Mouse (Mus musculus) embryonic stem cell, embryonic (primary cell): ENCODE measurements around the gene Foxr1.

ENCODE experiments used
- CTCF ChIA-PET, 4 experiments: fragments of 300-600 bp in 2 of 4; fragments of 350-600 bp in 2 of 4; sonication (Branson Sonifier 250); formaldehyde crosslinking; loops; one replicate each; lab custom pipeline; 2022; ENCODE audit warnings: inconsistent platforms in 2 of 4; lab: Charles Lee
- POLR2A ChIA-PET, 4 experiments: fragments of 300-600 bp in 2 of 4; fragments of 350-600 bp in 2 of 4; sonication (Branson Sonifier 250); formaldehyde crosslinking; loops; one replicate each; lab custom pipeline; 2022; ENCODE audit warnings: antibody characterized with exemption in 4 of 4, inconsistent platforms in 1 of 4; lab: Charles Lee

The Foxr1 gene

DNA sequence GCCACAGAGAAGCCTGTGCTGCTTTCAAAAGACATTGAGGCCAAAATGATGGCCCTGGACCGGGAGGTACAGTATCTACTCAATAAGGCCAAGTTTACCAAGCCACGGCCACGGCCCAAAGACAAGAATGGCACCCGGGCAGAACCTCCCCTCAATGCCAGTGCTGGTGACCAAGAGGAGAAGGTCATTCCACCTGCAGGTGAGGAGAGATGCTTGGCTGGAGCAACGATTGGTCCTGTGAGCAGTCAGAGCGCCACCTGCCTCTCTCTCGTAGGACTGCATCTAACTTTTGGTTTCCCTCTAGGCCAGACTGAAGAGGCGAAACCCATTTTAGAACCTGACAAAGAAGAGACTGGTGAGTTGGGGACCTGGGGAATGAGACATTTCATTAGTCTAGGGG lies 51.7 kb downstream of the Foxr1 start:
- ChIA-PET CTCF (interaction anchor here in 3 of 4 experiments (0.6 to 2.2 kb wide), 9 partner anchors 10 to 280 kb away, joined by 3 to 9 read pairs (median 5); partner anchors contain the start of genes Hyou1 (in 2 of the 3), C2cd2l (in 1 of the 3) and Vps11 (in 1 of the 3)), POLR2A (interaction anchor here in 3 of 4 experiments (0.6 to 4.1 kb wide), 18 partner anchors 7 to 90 kb away, joined by 3 to 43 read pairs (median 5); partner anchors contain the start of genes H2afx (in 2 of the 3), Hyou1 (in 2 of the 3), Trappc4 (in 2 of the 3) and Hmbs (in 1 of the 3))

DNA sequence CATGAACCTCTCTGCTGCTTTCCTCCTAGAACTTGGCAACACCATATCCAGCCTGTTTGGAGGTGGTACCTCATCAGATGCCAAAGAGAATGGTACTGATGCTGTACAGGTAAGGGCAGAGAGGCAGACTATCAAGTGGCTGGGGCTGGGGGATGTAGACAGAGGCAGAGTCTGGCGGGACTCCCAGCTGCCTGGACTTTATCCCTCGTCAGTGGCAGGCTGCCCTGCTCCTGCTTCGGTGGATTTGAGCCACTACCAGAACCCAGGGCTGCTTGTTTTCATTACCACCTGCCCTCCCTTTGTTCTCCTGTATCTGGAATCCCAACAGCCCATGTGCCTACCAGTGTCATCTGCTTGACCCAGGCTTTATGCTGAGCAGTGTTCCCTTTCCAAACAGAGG lies 53.7 kb downstream of the Foxr1 start:
- ChIA-PET CTCF (interaction anchor here in 2 of 4 experiments (0.5 to 2.2 kb wide), 5 partner anchors 8 to 311 kb away, joined by 3 to 9 read pairs (median 4); partner anchors contain the start of genes Hyou1 (in 1 of the 2) and Vps11 (in 1 of the 2)), POLR2A (interaction anchor here in 3 of 4 experiments (0.7 to 4.1 kb wide), 22 partner anchors 8 to 153 kb away, joined by 3 to 43 read pairs (median 6); partner anchors contain the start of genes Slc37a4 (in 3 of the 3), Ccdc84 (in 2 of the 3), H2afx (in 2 of the 3) and Hyou1 (in 2 of the 3))

DNA sequence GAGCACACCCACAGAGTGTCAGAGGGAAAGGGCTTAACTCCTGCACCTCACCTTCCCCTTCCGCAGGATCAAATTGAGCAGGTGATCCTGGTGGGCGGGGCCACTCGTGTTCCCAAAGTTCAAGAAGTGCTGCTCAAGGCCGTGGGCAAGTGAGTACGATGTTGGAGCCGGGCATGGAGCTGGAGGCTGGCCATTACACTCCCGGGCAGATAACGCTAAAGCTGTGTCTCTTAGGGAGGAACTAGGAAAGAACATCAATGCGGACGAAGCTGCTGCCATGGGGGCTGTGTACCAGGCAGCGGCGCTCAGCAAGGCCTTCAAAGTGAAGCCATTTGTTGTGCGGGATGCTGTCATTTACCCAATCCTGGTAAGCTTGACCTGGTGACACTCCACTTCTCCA lies 56.3 kb downstream of the Foxr1 start:
- ChIA-PET CTCF (interaction anchor here in 3 of 4 experiments (0.5 to 1.3 kb wide), 4 partner anchors 23 to 664 kb away, joined by 3 to 4 read pairs (median 3); partner anchors contain the start of gene Vps11 (in 1 of the 3)), POLR2A (interaction anchor here in 3 of 4 experiments (0.6 to 12.1 kb wide), 21 partner anchors 9 to 79 kb away, joined by 3 to 160 read pairs (median 4); partner anchors contain the start of genes Vps11 (in 3 of the 3), Rps25 (in 2 of the 3), Slc37a4 (in 2 of the 3) and C2cd2l (in 1 of the 3))
